Mouse (Mus musculus) liver, embryonic 12.5 days (tissue): ENCODE measurements at regions not wholly inside any gene's neighbourhood (a gene's known extent, or its start where the extent isn't known, plus 50 kb on each side); places are given as distances from the start of the nearest gene placed in this dataset.

ENCODE experiments used
- ATAC-seq: fragments of 200-750 bp; cut with Nextera tagmentation; 2 replicates; pipeline ENCODE4 v1.8.0; 2017; ENCODE audit warnings: moderate number of reproducible peaks, mild to moderate bottlenecking, moderate library complexity
- H3K27ac ChIP-seq: fragments of 300-500 bp; sonication (generic); 2 replicates; pipeline ENCODE4 v1.5.1; 2016; ENCODE audit warnings: mild to moderate bottlenecking
- H3K27me3 ChIP-seq: fragments of 300-500 bp; sonication (generic); replicated peaks from 2 replicates; pipeline ENCODE4 v1.6.1; 2016; ENCODE audit warnings: mild to moderate bottlenecking, moderate library complexity
- H3K36me3 ChIP-seq: fragments of 300-500 bp; sonication (generic); 2 replicates; pipeline ENCODE4 v1.6.1; 2016; ENCODE audit warnings: mild to moderate bottlenecking, moderate library complexity
- H3K4me1 ChIP-seq: fragments of 300-500 bp; sonication (generic); 2 replicates; pipeline ENCODE4 v1.6.1; 2016
- H3K4me2 ChIP-seq: fragments of 300-500 bp; sonication (generic); 2 replicates; pipeline ENCODE4 v1.6.1; 2016; ENCODE audit warnings: mild to moderate bottlenecking, moderate library complexity
- H3K4me3 ChIP-seq: fragments of 300-500 bp; sonication (generic); 2 replicates; pipeline ENCODE4 v1.5.1; 2016; ENCODE audit warnings: mild to moderate bottlenecking, moderate library complexity
- H3K9ac ChIP-seq: fragments of 300-500 bp; sonication (generic); 2 replicates; pipeline ENCODE4 v1.6.1; 2016; ENCODE audit warnings: mild to moderate bottlenecking, moderate library complexity
- H3K9me3 ChIP-seq: fragments of 300-500 bp; sonication (generic); replicated peaks from 2 replicates; pipeline ENCODE4 v1.6.1; 2016; ENCODE audit warnings: mild to moderate bottlenecking, moderate library complexity
- WGBS: fragments of 180-500 bp; shearing (Covaris S2); methylation state at CpG from one replicate; pipeline ENCODE4 v1.1.7; 2016; ENCODE audit not compliant: insufficient replicate concordance; 5-methylcytosine and 5-hydroxymethylcytosine counted together

DNA sequence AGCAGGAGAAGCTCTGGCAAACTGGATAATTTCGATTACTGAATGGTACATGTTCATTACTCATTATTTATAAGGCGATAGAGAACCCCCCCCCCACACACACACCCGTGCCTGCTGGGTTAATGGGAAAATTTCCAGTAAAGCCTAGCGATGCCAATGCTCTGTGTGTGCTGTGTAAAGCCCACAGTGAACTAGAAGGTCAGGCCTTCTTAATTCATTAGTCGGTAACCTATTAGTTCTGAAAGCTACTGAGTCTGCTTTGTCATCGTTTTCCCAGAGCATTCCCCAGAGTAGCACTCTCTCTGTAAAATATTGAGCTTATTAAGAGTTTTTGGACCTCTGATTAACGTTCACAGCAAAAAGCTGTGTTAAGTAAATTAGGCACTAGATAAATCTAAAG is 65.7 kb upstream of the Zfp366 start:
- 61% methylated on average over 7 of the region's 7 CpGs for WGBS
- H3K36me3 ChIP-seq: no peaks in the 10 kb centered on the region
- H3K9me3 ChIP-seq: no peaks in the 10 kb centered on the region
- no peak overlapping the region for H3K4me3 ChIP-seq
- H3K27ac ChIP-seq: no peak overlapping the region
- ATAC-seq: no peak
- H3K4me2 ChIP-seq: no peak overlapping the region
- H3K9ac ChIP-seq: no peak overlapping the region
- peaks cover 18% of the 10 kb centered on the region for H3K4me1 ChIP-seq
- no peaks in the 10 kb centered on the region for H3K27me3 ChIP-seq

DNA sequence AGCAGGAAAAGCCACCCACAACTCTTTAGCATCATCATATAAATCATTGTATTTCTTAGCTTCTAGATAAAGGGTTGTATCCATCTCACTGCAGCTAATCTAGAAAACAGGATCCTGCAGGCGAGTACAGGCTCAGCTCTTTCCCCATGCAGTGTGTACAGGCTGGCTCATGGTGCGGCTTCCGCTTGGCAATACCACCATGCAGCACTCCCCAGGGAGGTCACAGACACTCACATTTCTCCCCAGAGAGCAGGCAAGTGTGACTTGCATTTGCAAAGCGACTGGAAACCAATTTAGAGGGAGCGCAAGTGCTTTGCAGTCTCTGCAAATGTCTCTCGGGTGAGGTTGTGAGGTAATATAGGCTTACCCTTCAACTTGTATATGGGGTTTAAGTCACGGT is 69.1 kb upstream of the Zfp366 start:
- H3K9me3 ChIP-seq: no peaks in the 10 kb centered on the region
- H3K4me2 ChIP-seq: no peak overlapping the region
- ATAC-seq: no peak
- H3K9ac ChIP-seq: no peak overlapping the region
- WGBS: 70% methylated on average over 7 of the region's 7 CpGs
- peaks cover 31% of the 10 kb centered on the region for H3K4me1 ChIP-seq
- H3K27ac ChIP-seq: no peak overlapping the region
- no peak overlapping the region for H3K4me3 ChIP-seq
- H3K27me3 ChIP-seq: no peaks in the 10 kb centered on the region
- no peaks in the 10 kb centered on the region for H3K36me3 ChIP-seq

DNA sequence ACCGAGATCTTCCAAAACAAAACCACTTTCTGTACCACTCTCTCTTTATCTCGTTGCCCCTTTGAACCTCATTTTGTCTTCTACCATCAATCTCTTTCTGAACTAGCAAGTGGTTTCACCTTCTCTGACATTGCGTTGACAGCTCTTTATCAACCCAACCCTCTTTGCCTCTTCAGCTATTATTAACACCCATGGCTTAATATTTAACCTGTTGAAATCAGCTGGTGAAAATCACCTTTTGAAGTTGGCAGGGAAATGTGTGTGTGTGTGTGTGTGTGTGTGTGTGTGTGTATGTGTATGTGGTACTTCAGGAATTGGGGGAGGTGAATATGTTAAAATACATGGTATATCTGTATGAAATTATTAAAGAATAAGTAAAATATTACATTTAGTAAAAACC is 70.1 kb upstream of the Zfp366 start:
- no peak overlapping the region for H3K9ac ChIP-seq
- ATAC-seq: no peak
- no peaks in the 10 kb centered on the region for H3K36me3 ChIP-seq
- no peak overlapping the region for H3K4me2 ChIP-seq
- 38% methylated on average over 3 of the region's 3 CpGs for WGBS
- H3K4me3 ChIP-seq: no peak overlapping the region
- no peaks in the 10 kb centered on the region for H3K27me3 ChIP-seq
- H3K9me3 ChIP-seq: no peaks in the 10 kb centered on the region
- no peak overlapping the region for H3K27ac ChIP-seq
- peaks cover 41% of the 10 kb centered on the region for H3K4me1 ChIP-seq

DNA sequence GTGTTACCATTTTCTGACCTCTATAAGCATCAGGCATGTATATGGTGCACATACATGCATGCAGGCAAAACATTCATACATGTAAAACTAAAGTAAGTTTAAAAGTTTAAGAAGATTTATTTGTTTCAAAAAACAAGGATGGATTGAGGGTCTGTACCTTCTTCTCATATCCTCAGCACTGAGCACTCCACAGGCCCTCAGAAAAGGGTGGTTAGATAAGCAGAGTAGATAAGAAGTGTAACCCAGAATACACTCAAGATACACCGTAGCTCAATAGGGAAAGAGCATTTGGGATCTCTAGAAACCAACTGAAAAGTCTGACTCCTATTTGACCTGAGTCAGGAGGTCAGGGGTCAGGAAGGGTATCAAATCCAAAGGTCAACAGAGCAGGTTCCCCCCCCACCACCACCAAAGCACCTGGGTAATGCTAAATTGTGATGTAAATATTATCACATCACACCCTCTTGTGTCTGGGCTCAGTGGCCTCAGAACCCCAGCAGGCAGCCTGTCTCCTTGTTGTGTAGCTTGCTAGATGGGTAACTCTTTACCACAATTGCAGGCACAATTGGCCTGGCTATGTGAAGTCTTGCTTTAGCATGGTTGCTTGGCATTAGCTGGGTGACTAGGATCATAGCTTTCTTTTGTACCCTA is 72.8 kb upstream of the Zfp366 start:
- peaks cover 68% of the 10 kb centered on the region for H3K4me1 ChIP-seq
- 31% methylated on average over 1 of the region's 1 CpGs for WGBS
- H3K27me3 ChIP-seq: no peaks in the 10 kb centered on the region
- peak overlapping the region; percentile 26; the same call in 1 of the 2 replicates for H3K27ac ChIP-seq
- H3K4me3 ChIP-seq: no peak overlapping the region
- H3K9ac ChIP-seq: no peak overlapping the region
- H3K4me2 ChIP-seq: no peak overlapping the region
- ATAC-seq: peak; percentile 30; the same call in 1 of the 2 replicates
- H3K36me3 ChIP-seq: no peaks in the 10 kb centered on the region
- H3K9me3 ChIP-seq: no peaks in the 10 kb centered on the region

DNA sequence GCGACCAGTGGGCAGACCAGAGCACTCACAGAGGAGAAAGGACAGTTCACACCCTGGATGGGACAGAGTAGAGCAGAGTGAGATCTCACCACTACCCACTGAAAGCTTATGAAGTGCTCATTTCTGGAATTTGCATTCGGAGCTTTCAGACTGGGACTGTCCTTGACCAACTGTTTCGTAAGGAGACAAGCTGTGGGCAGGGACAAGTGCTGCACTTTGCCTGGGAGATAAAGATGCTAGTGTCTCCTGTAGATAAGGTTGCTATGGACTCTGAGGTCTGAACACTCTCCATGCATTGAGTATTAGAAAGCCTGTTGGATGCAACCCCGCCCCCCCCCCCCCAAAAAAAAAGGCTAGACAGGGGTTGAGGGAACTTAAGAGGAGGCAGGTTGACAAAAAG is 76.6 kb upstream of the Zfp366 start:
- H3K4me1 ChIP-seq: peaks cover 81% of the 10 kb centered on the region
- H3K9me3 ChIP-seq: no peaks in the 10 kb centered on the region
- WGBS: 15% methylated on average over 4 of the region's 4 CpGs
- H3K27me3 ChIP-seq: no peaks in the 10 kb centered on the region
- peak overlapping the region; percentile 67 for H3K4me2 ChIP-seq
- H3K4me3 ChIP-seq: peak overlapping the region; percentile 31
- H3K9ac ChIP-seq: peak overlapping the region; percentile 67
- ATAC-seq: peak; percentile 99
- no peaks in the 10 kb centered on the region for H3K36me3 ChIP-seq
- peak overlapping the region; percentile 93 for H3K27ac ChIP-seq

DNA sequence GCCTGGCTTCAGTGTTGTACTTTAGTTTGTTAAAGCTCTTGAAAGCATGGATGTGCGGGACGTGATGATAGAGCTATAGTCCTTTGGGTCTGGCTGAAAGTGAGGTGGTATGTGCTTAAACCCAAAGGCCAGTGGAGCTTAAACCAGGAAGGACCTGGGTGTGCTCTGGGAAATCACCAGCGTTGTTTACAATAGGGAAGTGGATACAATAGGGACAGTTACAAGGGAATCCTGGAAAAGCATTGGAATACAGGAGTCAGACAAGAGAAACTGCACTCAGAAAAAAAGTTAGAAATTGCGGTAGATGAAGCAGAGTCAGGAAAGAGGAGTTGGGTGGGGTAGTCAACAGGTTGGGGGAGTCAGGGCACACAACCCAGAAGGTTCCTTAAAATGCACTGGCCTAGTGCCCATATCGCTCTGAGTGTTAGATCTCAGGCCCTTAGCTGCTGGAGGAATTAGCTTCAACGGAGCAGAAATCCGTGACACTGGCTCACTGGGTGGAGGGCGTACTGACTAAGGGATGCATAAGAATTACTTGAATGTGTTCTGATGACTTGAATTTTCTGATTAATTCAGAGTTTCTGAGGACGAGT is 82.4 kb upstream of the Zfp366 start:
- H3K4me3 ChIP-seq: no peak overlapping the region
- H3K4me1 ChIP-seq: peaks cover 66% of the 10 kb centered on the region
- no peak overlapping the region for H3K4me2 ChIP-seq
- no peaks in the 10 kb centered on the region for H3K9me3 ChIP-seq
- H3K27ac ChIP-seq: no peak overlapping the region
- no peaks in the 10 kb centered on the region for H3K36me3 ChIP-seq
- ATAC-seq: no peak
- H3K27me3 ChIP-seq: 0 out of 2 replicates have a peak, but pooled peaks cover 4% of the 10 kb centered on the region
- WGBS: 72% methylated on average over 9 of the region's 9 CpGs
- H3K9ac ChIP-seq: no peak overlapping the region

DNA sequence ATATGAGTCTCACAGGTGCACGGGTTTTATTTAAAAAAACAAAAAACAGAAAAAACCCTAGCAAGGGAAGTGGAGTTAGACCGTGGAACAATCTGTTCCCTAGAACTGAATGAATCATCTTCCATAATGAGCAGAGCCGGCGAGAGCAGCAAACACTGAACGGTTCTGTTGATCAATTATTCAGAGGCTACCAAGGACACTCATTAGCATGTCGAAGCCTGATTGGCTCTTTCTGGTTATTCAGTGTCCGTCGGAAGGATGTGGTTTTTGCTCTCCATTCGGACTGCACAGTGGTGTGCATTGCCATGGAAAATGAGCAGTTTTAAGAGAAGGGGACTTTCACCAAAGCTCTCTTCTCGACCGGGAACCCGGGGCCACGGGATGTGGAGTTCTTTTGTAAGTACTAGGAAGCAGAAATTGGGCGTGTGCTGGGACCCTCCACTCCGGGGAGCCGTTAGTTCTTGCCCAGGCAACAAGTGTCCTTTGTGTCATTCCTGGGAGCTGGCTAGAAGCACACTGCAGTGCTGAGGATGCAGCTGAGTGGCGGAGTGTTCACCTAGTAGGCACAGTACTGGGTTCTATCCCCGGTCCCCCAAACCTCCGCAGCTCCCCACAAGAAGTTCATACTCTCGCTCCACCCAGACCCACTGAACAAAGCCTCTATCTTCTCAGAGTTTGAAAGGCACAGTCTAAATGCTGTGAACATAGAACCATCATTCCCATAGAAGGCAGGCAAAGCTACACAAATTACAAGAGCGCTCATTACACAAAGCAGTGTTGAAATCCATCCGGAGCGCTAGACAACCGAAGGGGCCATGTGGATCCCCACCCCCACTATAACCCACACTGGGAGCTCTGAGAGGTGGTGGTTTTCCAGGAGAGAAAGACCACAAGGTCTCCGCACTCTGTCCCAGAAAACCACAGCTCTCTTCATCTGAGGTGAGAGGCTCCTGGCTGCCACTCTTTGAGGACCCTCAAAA is 83.9 kb upstream of the Zfp366 start:
- peak overlapping the region; percentile 40 for H3K4me3 ChIP-seq
- 0 out of 2 replicates have a peak, but pooled peaks cover 4% of the 10 kb centered on the region for H3K27me3 ChIP-seq
- 33% methylated on average over 25 of the region's 25 CpGs for WGBS
- no peaks in the 10 kb centered on the region for H3K36me3 ChIP-seq
- H3K4me2 ChIP-seq: peak overlapping the region; percentile 64
- peak; percentile 81 for ATAC-seq
- peaks cover 51% of the 10 kb centered on the region for H3K4me1 ChIP-seq
- H3K9me3 ChIP-seq: no peaks in the 10 kb centered on the region
- peak overlapping the region; percentile 49 for H3K9ac ChIP-seq
- H3K27ac ChIP-seq: peak overlapping the region; percentile 67

DNA sequence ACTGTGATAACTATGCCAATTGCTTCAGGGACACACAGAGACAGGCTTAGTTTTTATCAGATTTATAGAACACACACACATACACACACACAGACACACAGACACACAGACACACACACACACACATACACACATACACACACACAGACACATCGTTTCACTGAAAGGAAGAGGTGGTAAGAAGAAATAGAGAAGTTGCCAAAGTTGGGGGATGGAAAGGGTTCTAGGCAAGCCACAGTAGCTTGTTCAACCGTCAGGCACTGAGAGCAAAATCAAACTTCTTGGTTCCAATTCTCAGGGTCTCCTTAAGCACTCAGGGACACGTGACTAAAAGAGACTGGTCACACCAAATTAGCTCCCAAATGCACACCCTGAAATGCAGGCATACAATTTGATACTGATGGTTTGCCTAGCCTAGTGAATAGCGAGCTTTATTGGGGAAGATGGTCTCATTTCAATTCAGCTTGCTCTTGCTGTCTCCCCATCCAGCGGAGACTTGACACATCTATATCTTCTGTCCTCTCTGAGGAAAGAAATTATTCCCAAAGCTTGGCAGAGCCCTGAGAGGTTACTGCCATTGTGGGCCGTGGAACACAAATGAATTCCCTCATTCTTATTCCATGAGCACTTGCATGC is 84.7 kb upstream of the Zfp366 start:
- Histone ChIP-seq H3K4me1 (peaks cover 44% of the 10 kb centered on the region), H3K9me3 (no peaks in the 10 kb centered on the region), H3K4me2 (peak overlapping the region; percentile 64), H3K36me3 (no peaks in the 10 kb centered on the region), H3K4me3 (0 out of 2 replicates have a peak overlapping the region, but pooled peaks have one; percentile 40), H3K27me3 (0 out of 2 replicates have a peak, but pooled peaks cover 4% of the 10 kb centered on the region), H3K9ac (no peak overlapping the region), H3K27ac (no peak overlapping the region)
- WGBS: 46% methylated on average over 6 of the region's 6 CpGs
- ATAC-seq: no peak

DNA sequence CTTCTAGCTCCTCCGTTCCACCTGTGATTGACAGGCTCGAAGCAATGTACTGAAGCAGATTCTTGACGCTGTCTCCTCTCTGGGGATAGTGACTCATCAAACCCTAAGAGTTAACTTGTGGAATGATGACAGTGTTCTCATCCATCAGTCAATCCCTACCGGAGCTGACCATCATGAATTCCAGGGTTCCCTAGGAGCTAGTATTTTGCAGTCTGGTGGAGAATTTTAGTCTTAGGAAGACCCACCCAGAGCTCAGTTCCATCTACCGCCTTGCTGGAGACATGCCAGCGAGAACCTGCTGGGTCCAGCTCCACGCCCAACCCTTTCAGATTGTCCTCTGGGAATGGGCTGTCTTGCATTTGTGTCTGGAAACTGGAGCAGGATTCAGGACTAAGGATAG is 85.4 kb upstream of the Zfp366 start:
- Histone ChIP-seq H3K27ac (no peak overlapping the region), H3K9ac (no peak overlapping the region), H3K4me1 (peaks cover 44% of the 10 kb centered on the region), H3K36me3 (no peaks in the 10 kb centered on the region), H3K9me3 (no peaks in the 10 kb centered on the region), H3K27me3 (0 out of 2 replicates have a peak, but pooled peaks cover 4% of the 10 kb centered on the region), H3K4me2 (no peak overlapping the region), H3K4me3 (no peak overlapping the region)
- no peak for ATAC-seq
- 58% methylated on average over 7 of the region's 7 CpGs for WGBS

DNA sequence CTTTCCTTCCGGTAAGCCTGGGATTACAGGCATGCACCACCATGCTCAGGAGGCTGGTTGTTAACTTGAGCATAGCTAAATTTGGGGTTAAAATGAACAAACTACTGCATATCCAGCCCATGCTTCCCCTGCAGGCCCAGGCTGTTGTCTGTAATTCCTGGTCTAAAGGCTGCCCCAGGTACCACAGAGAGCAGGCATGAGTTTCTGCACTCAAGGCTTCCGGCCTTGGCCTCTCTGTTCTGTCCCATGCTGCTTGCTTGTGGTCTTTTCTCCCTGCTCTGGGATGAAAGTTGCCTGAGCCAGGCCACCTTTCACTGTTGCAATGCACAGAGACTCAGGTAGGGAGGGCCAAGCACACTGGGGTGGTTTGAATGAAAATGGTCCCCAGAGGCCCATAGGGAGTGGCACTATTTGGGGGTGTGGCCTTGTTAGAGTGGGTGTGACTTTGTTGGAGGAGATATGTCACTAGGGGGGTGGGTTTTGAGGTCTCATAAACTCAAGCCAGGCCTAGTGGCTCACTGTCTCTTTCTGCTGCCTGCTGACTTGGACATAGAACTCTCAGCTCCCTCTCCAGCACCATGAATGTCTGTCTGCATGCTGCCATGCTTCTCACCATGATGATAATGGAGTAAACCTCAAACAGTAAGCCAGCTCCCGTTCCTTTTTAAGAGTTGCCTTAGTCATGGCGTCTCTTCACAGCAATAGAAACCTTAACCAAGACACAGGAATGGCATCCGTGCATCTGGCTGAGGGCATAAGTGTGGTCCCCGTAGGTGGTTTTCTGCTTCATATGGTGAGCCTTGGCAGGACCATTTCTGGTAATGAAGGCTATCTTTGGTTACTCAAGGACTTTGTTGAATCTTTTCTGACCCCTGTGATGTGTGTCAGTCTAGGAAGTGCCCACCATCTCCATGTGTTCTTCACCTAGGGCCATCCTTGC is 86.7 kb upstream of the Zfp366 start:
- Histone ChIP-seq H3K9me3 (no peaks in the 10 kb centered on the region), H3K27ac (no peak overlapping the region), H3K27me3 (0 out of 2 replicates have a peak, but pooled peaks cover 4% of the 10 kb centered on the region), H3K4me2 (no peak overlapping the region), H3K9ac (no peak overlapping the region), H3K4me3 (no peak overlapping the region), H3K36me3 (no peaks in the 10 kb centered on the region), H3K4me1 (peaks cover 46% of the 10 kb centered on the region)
- 84% methylated on average over 6 of the region's 6 CpGs for WGBS
- peak; percentile 49; the same call in 1 of the 2 replicates for ATAC-seq

DNA sequence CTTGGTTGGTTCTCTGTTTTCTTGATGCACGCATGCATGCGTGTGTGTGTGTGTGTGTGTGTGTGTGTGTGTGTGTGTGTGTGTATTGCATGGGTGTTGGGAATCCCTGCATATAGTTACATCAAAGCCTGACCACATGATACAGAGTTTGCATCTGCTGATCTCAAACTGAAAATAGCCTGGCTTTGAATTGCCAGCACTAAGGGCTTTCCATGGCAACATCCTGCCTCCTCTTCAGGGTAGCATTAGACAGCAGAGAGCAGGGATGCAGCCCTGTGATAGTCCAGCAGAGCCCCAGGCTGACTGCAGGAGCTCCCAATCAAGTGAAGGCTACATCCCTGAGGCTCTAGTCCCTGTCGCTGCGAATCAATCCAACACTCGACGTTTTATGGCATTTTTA is 87.8 kb upstream of the Zfp366 start:
- H3K4me1 ChIP-seq: peaks cover 55% of the 10 kb centered on the region

More for the DNA sequence above, 87.8 kb upstream of the Zfp366 start:
- Histone ChIP-seq H3K27ac (no peak overlapping the region), H3K4me3 (no peak overlapping the region), H3K27me3 (0 out of 2 replicates have a peak, but pooled peaks cover 4% of the 10 kb centered on the region), H3K9me3 (no peaks in the 10 kb centered on the region), H3K9ac (no peak overlapping the region), H3K36me3 (no peaks in the 10 kb centered on the region), H3K4me2 (no peak overlapping the region)
- no peak for ATAC-seq
- 83% methylated on average over 6 of the region's 6 CpGs for whole genome bisulfite sequencing
